Comparison of ENCODE assay signal across 11 mouse cellular contexts in genomic region chr8:84205073-84205472, GRCm38 (mm10).
"Had no signal": no experiment of that assay in that cellular context is flagged by ENCODE, and none has a peak within 500 bp of the region (broad histone marks: within the 10 kb centered on the region; RNA-seq: fewer than 3 reads in every experiment).

No protein-coding gene starts in this region.

- H3K4me3 ChIP-seq: layer of hippocampus, adult 2 months; limb, embryonic 12.5 days; liver, embryonic 13.5 days; midbrain, embryonic 10.5 days; midbrain, embryonic 15.5 days had no signal

- ATAC-seq: liver, postnatal 0 days; midbrain, embryonic 15.5 days had no signal

- H3K9me3 ChIP-seq: limb, embryonic 12.5 days; liver, embryonic 13.5 days; lung, embryonic 15.5 days; midbrain, embryonic 10.5 days; midbrain, embryonic 15.5 days had no signal

- H3K36me3 ChIP-seq: midbrain, embryonic 15.5 days had no signal

- H3K9ac ChIP-seq: limb, embryonic 12.5 days; liver, embryonic 13.5 days; liver, postnatal 0 days; lung, embryonic 15.5 days; midbrain, embryonic 15.5 days had no signal

- H3K27ac ChIP-seq: liver, embryonic 13.5 days; midbrain, embryonic 10.5 days; midbrain, embryonic 15.5 days had no signal

- DNase-seq: liver; liver, embryonic 13.5 days; liver, postnatal 0 days; lung, postnatal 14 days; thymus, adult 18-20 months; thymus, postnatal 14 days had no signal

- H3K4me2 ChIP-seq: limb, embryonic 12.5 days; liver, embryonic 13.5 days; midbrain, embryonic 15.5 days had no signal

- H3K27me3 ChIP-seq: limb, embryonic 12.5 days; lung, embryonic 15.5 days had no signal
